Mouse (Mus musculus) midbrain, embryonic 10.5 days (tissue): ENCODE measurements around the gene Hectd4. TPM values are rescaled to one million over a fixed set of nuclear protein-coding genes. Genes with fewer than 3 reads are reported as not detected.

Experiments used
- DNase-seq: peaks from one replicate; pipeline ENCODE4 v3.0.0-alpha.2; 2017; ENCODE audit warnings: low spot score
- H3K27ac ChIP-seq: fragments of 300-500 bp; sonication (generic); replicated peaks from 2 replicates; pipeline ENCODE4 v1.5.1; 2016; ENCODE audit warnings: mild to moderate bottlenecking
- H3K27me3 ChIP-seq: fragments of 300-500 bp; sonication (generic); 2 replicates; pipeline ENCODE4 v1.6.1; 2016; ENCODE audit warnings: low read depth, mild to moderate bottlenecking; ENCODE audit not compliant: poor library complexity, severe bottlenecking
- H3K36me3 ChIP-seq: fragments of 300-500 bp; sonication (generic); 2 replicates; pipeline ENCODE4 v1.6.1; 2016; ENCODE audit warnings: mild to moderate bottlenecking, moderate library complexity
- H3K4me1 ChIP-seq: fragments of 300-500 bp; sonication (generic); 2 replicates; pipeline ENCODE4 v1.6.1; 2016
- H3K4me3 ChIP-seq: fragments of 300-500 bp; sonication (generic); 2 replicates; pipeline ENCODE4 v1.5.1; 2016; ENCODE audit warnings: mild to moderate bottlenecking, moderate library complexity
- H3K9me3 ChIP-seq: fragments of 300-500 bp; sonication (generic); replicated peaks from 2 replicates; pipeline ENCODE4 v1.6.1; 2016; ENCODE audit warnings: mild to moderate bottlenecking
- WGBS: fragments of 180-500 bp; shearing (Covaris S2); methylation state at CpG from one replicate; pipeline ENCODE4 v1.1.7; 2016; 5-methylcytosine and 5-hydroxymethylcytosine counted together
- polyA plus RNA-seq: library from polyadenylated mRNA; unstranded; fragments of >200 nt; fragmentation: Nextera tagmentation; extraction: Ambion mirVana; gene quantifications from 2 replicates; pipeline ENCODE4 v1.2.1, GENCODE M21; 2016

Gene Hectd4
- polyA plus RNA-seq, 1 experiment from 2014 or later: 3.9 TPM

GRCm38 (mm10) chr5:121400064-121400463 is 180.0 kb downstream of the Hectd4 start:
- Histone ChIP-seq H3K4me3 (no peak overlapping the region; the same call in 1 of the 2 replicates), H3K9me3 (no peaks in the 10 kb centered on the region), H3K27me3 (no peaks in the 10 kb centered on the region), H3K36me3 (peaks cover 48% of the 10 kb centered on the region), H3K27ac (no peak overlapping the region), H3K4me1 (peaks cover 25% of the 10 kb centered on the region)
- no peak for DNase-seq
- WGBS: 79% methylated on average over 5 of the region's 5 CpGs

- H3K4me1 ChIP-seq: peaks cover 25% of the 10 kb centered on the region
- H3K36me3 ChIP-seq: peaks cover 55% of the 10 kb centered on the region
- 94% methylated on average over 5 of the region's 5 CpGs for WGBS
- DNase-seq: no peak
- no peak overlapping the region for H3K4me3 ChIP-seq
- H3K9me3 ChIP-seq: no peaks in the 10 kb centered on the region
- H3K27ac ChIP-seq: no peak overlapping the region
- no peaks in the 10 kb centered on the region for H3K27me3 ChIP-seq
Measured at GRCm38 (mm10) chr5:121400849-121401248, 180.8 kb downstream of the Hectd4 start.

DNA sequence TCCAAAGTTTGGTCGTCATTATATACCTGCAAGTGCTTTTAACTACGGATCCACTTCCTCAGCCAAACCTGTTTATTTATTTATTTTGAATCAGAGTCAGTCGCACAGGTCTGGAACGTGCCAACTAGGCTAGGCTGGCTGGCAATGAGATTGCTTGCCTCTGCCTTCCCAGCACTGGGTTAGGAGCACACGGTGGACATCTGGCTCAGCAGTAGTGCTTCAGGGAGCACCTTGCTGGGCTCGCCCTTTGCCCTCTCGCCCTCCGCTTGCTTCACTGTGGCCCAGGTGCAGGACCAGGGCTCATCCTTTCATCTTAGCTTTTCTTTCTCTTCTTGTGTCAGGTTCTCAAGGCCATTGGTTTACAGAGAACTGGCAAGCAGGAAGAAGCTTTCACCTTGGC is 187.8 kb downstream of the Hectd4 start:
- WGBS: 94% methylated on average over 8 of the region's 8 CpGs
- H3K4me3 ChIP-seq: no peak overlapping the region
- peaks cover 91% of the 10 kb centered on the region for H3K36me3 ChIP-seq

GRCm38 (mm10) chr5:121410975-121411374 is 191.0 kb downstream of the Hectd4 start:
- no peak for DNase-seq
- Histone ChIP-seq H3K27me3 (no peaks in the 10 kb centered on the region), H3K4me1 (no peaks in the 10 kb centered on the region), H3K36me3 (peaks cover 99% of the 10 kb centered on the region), H3K27ac (no peak overlapping the region), H3K4me3 (no peak overlapping the region), H3K9me3 (no peaks in the 10 kb centered on the region)
- WGBS: 95% methylated on average over 4 of the region's 4 CpGs

More for the DNA sequence above, 187.8 kb downstream of the Hectd4 start:
- no peak for DNase-seq
- Histone ChIP-seq H3K27ac (no peak overlapping the region), H3K9me3 (no peaks in the 10 kb centered on the region), H3K4me1 (no peaks in the 10 kb centered on the region), H3K27me3 (no peaks in the 10 kb centered on the region)

Other genes with a start within 250 kb of the Hectd4 start
- 0.10 and 0.47 TPM in 2 replicates for gene Rph3a, start 210.1 kb upstream of the Hectd4 start, polyA plus RNA-seq
- 23.5 and 23.9 TPM in 2 replicates for gene Ptpn11, start 28.8 kb upstream of the Hectd4 start, polyA plus RNA-seq
- 565 and 656 TPM in 2 replicates for gene Rpl6, start 15.7 kb upstream of the Hectd4 start, polyA plus RNA-seq
- gene Trafd1, start 165.4 kb downstream of the Hectd4 start, polyA plus RNA-seq: 72.8 and 86.5 TPM in 2 replicates
- gene Naa25, start 177.7 kb downstream of the Hectd4 start, polyA plus RNA-seq: 52.9 and 54.7 TPM in 2 replicates
- 1.4 TPM in 2 replicates for gene Tmem116, start 231.7 kb downstream of the Hectd4 start, polyA plus RNA-seq
- 150 and 156 TPM in 2 replicates for gene Erp29, start 232.3 kb downstream of the Hectd4 start, polyA plus RNA-seq